Mouse (Mus musculus) ES-E14 (cell line): ENCODE results near the gene Bglap3. TPM values are rescaled to one million over a fixed set of nuclear protein-coding genes. Genes with fewer than 3 reads are reported as not detected.

Experiments
- DNase-seq: peaks from one replicate; pipeline ENCODE4 v3.0.0-alpha.2; 2013; ENCODE audit warnings: low read depth, low spot score
- H3K27ac ChIP-seq: 2 replicates; pipeline ENCODE4 v1.5.1; 2012; ENCODE audit warnings: low read depth, mild to moderate bottlenecking, low read length, moderate library complexity, mixed read lengths; ENCODE audit not compliant: poor library complexity, insufficient read depth, severe bottlenecking
- H3K36me3 ChIP-seq: 2 replicates; pipeline ENCODE4 v1.6.1; 2012; ENCODE audit warnings: mild to moderate bottlenecking, low read length, moderate library complexity, mixed read lengths; ENCODE audit not compliant: control insufficient read depth, poor library complexity, insufficient read depth, severe bottlenecking
- H3K4me1 ChIP-seq, 2 experiments: fragments of 150-350 bp in 1 of 2; sonication (generic) in 1 of 2; 2 replicates each; pipeline ENCODE4 v1.6.1; 2012; ENCODE audit warnings: low read length in 2 of 2, mild to moderate bottlenecking in 1 of 2, mixed read lengths in 1 of 2; ENCODE audit not compliant: control insufficient read depth in 2 of 2, insufficient read depth in 2 of 2, poor library complexity in 1 of 2
- H3K4me3 ChIP-seq, 2 experiments: fragments of 150-350 bp in 1 of 2; sonication (generic) in 1 of 2; 2 replicates each; pipeline ENCODE4 v1.5.1; 2012; ENCODE audit warnings: low read length in 2 of 2, low read depth in 1 of 2, mild to moderate bottlenecking in 1 of 2, mixed read lengths in 1 of 2; ENCODE audit not compliant: insufficient read depth in 1 of 2, poor library complexity in 1 of 2, severe bottlenecking in 1 of 2
- H3K9ac ChIP-seq: 2 replicates; pipeline ENCODE4 v1.6.1; 2012; ENCODE audit warnings: low read depth, mild to moderate bottlenecking, low read length, mixed read lengths; ENCODE audit not compliant: poor library complexity, insufficient read depth, severe bottlenecking
- H3K9me3 ChIP-seq: fragments of 150-350 bp; sonication (generic); 2 replicates; pipeline ENCODE4 v1.6.1; 2012; ENCODE audit warnings: low read depth, mild to moderate bottlenecking, low read length; ENCODE audit not compliant: control insufficient read depth, insufficient read depth
- CHD2 ChIP-seq: IDR thresholded peaks from 2 replicates; pipeline ENCODE4 v1.6.1; 2014; ENCODE audit warnings: mild to moderate bottlenecking, low read depth, low read length, inconsistent platforms
- HCFC1 ChIP-seq: IDR thresholded peaks from 2 replicates; pipeline ENCODE4 v1.6.1; 2012; ENCODE audit warnings: low read length, inconsistent platforms, borderline replicate concordance; ENCODE audit not compliant: insufficient read depth
- MAFK ChIP-seq: IDR thresholded peaks from 2 replicates; pipeline ENCODE4 v1.6.1; 2014; ENCODE audit warnings: mild to moderate bottlenecking, low read depth, low read length, inconsistent platforms; ENCODE audit not compliant: insufficient read depth
- ZC3H11A ChIP-seq: IDR thresholded peaks from 2 replicates; pipeline ENCODE4 v1.6.1; 2012; ENCODE audit warnings: low read depth, mild to moderate bottlenecking, inconsistent platforms, low read length, borderline replicate concordance
- ZNF384 ChIP-seq: IDR thresholded peaks from 2 replicates; pipeline ENCODE4 v1.6.1; 2012; ENCODE audit warnings: low read depth, low read length, inconsistent platforms
- in situ Hi-C, 2 experiments: fragments of 600-800 bp; cut with MboI; formaldehyde crosslinking; loops; one replicate each; pipeline ENCODE4 v1.15.1; 2025; ENCODE audit warnings: low sequenced_read_pairs in 2 of 2, inconsistent platforms in 1 of 2; ENCODE audit not compliant: unreplicated experiment in 2 of 2
- total RNA-seq: library from RNA; depleted of rRNA; stranded (reverse); fragments of 300-350 nt; gene quantifications from 2 replicates; pipeline ENCODE4 v1.2.3, GENCODE M21; 2012

Bglap3 gene
- total RNA-seq, 1 experiment: 2.6 TPM

- no peak overlapping the region for H3K27ac ChIP-seq
- H3K9me3 ChIP-seq: no peaks in the 10 kb centered on the region
- peaks cover 16% of the 10 kb centered on the region for H3K36me3 ChIP-seq
- no peak for DNase-seq
- no peak for TF ChIP-seq HCFC1
- TF ChIP-seq MAFK: no peak
- no peak for TF ChIP-seq ZNF384
- TF ChIP-seq ZC3H11A: no peak
- no peak for TF ChIP-seq CHD2
- H3K9ac ChIP-seq: peak overlapping the region; percentile 3; the same call in 1 of the 2 replicates
- H3K4me3 ChIP-seq: no peak overlapping the region
- peaks cover 2 to 5% of the 10 kb centered on the region in 2 experiments; a peak in 2 of 4 replicates for H3K4me1 ChIP-seq
- in situ Hi-C loops: no loop called here
These were observed 43.1 kb upstream of the Bglap3 start for GRCm38 (mm10) chr3:88415668-88416067.

- in situ Hi-C loops: no loop called here
- Histone ChIP-seq H3K4me3 (no peak overlapping the region), H3K27ac (no peak overlapping the region), H3K9ac (no peak overlapping the region), H3K9me3 (no peaks in the 10 kb centered on the region), H3K36me3 (peaks cover 6% of the 10 kb centered on the region), H3K4me1 (peaks cover 2 to 5% of the 10 kb centered on the region in 2 experiments; a peak in 2 of 4 replicates)
- TF ChIP-seq HCFC1 (no peak), CHD2 (no peak), MAFK (no peak), ZC3H11A (no peak), ZNF384 (no peak)
- no peak for DNase-seq
These were observed 40.1 kb upstream of the Bglap3 start for GRCm38 (mm10) chr3:88412636-88413035.

GRCm38 (mm10) chr3:88411681-88412080 is 39.1 kb upstream of the Bglap3 start:
- no peak overlapping the region for H3K9ac ChIP-seq
- H3K4me1 ChIP-seq: peaks cover 4 to 7% of the 10 kb centered on the region in 2 experiments; a peak in 3 of 4 replicates
- DNase-seq: no peak
- TF ChIP-seq ZNF384: no peak
- in situ Hi-C loops: no loop called here
- H3K9me3 ChIP-seq: no peaks in the 10 kb centered on the region
- H3K27ac ChIP-seq: no peak overlapping the region
- peaks cover 6% of the 10 kb centered on the region for H3K36me3 ChIP-seq
- no peak overlapping the region for H3K4me3 ChIP-seq

GRCm38 (mm10) chr3:88410645-88411031 is 38.1 kb upstream of the Bglap3 start:
- Histone ChIP-seq H3K4me1 (peaks cover 4 to 7% of the 10 kb centered on the region in 2 experiments; a peak in 3 of 4 replicates), H3K4me3 (peak overlapping the region; percentile 85 to 93), H3K9me3 (no peaks in the 10 kb centered on the region), H3K36me3 (peaks cover 6% of the 10 kb centered on the region), H3K27ac (peak overlapping the region; percentile 73; the same call in 1 of the 2 replicates), H3K9ac (peak overlapping the region; percentile 76)
- DNase-seq: peak; percentile 28
- in situ Hi-C loops: no loop called here
- TF ChIP-seq MAFK (no peak), CHD2 (no peak), HCFC1 (no peak), ZNF384 (no peak), ZC3H11A (no peak)
